Mouse (Mus musculus): ENCODE results near the gene Dpagt1.
"Not testable (repeated sequence)": the region's sequence is repeated elsewhere in the genome, so short reads cannot be mapped to it uniquely, and the experiment has no call there.

Gene Dpagt1

GRCm38 (mm10) chr9:44341487-44341886, 15.7 kb downstream of the Dpagt1 start:
- DNase-seq, result no peak

GRCm38 (mm10) chr9:44342173-44342572, 16.4 kb downstream of the Dpagt1 start:
- DNase-seq, result no peak

- no peak for DNase-seq
Measured at GRCm38 (mm10) chr9:44342605-44343004, 16.8 kb downstream of the Dpagt1 start.

GRCm38 (mm10) chr9:44343290-44343689, 17.5 kb downstream of the Dpagt1 start:
- peak in 1 of 2 experiments; percentile 30 for DNase-seq

- DNase-seq, result peak; percentile 86 to 91
Measured at GRCm38 (mm10) chr9:44343781-44344421, 18.1 kb downstream of the Dpagt1 start, which contains the start of gene Hmbs. Hmbs (minus strand) TSS chr9:44344228.

- no peak for DNase-seq
Measured at GRCm38 (mm10) chr9:44345570-44346433, 20.0 kb downstream of the Dpagt1 start.

- no peak for DNase-seq
Measured at GRCm38 (mm10) chr9:44347166-44347565, 21.3 kb downstream of the Dpagt1 start.

- DNase-seq, result no peak
Measured at GRCm38 (mm10) chr9:44347621-44348020, 21.8 kb downstream of the Dpagt1 start.

- no peak for DNase-seq
Measured at GRCm38 (mm10) chr9:44348546-44348945, 22.7 kb downstream of the Dpagt1 start.

- DNase-seq, result no peak
Measured at GRCm38 (mm10) chr9:44351396-44351795, 25.6 kb downstream of the Dpagt1 start.

- DNase-seq, result no peak
Measured at GRCm38 (mm10) chr9:44352337-44352736, 26.5 kb downstream of the Dpagt1 start.

- DNase-seq, result no peak
Measured at GRCm38 (mm10) chr9:44353142-44353541, 27.3 kb downstream of the Dpagt1 start.

- DNase-seq, result peak; percentile 43 to 48
Measured at GRCm38 (mm10) chr9:44357207-44357606, 31.4 kb downstream of the Dpagt1 start.

- DNase-seq, result peak; percentile 96 to 98
Measured at GRCm38 (mm10) chr9:44361190-44361917, 35.5 kb downstream of the Dpagt1 start, which contains the start of gene Vps11. Vps11 (minus strand) TSS chr9:44361670.

- DNase-seq, result not testable (repeated sequence)
Measured at GRCm38 (mm10) chr9:44361931-44362330, 36.1 kb downstream of the Dpagt1 start.

- DNase-seq, result peak in 1 of 2 experiments; percentile 47
Measured at GRCm38 (mm10) chr9:44364480-44364879, 38.7 kb downstream of the Dpagt1 start.

GRCm38 (mm10) chr9:44373386-44373785, 47.6 kb downstream of the Dpagt1 start:
- no peak for DNase-seq

GRCm38 (mm10) chr9:44376141-44376540, 50.3 kb downstream of the Dpagt1 start:
- no peak for DNase-seq

- not testable (repeated sequence) for DNase-seq
Measured at GRCm38 (mm10) chr9:44377335-44377734, 51.5 kb downstream of the Dpagt1 start.

- no peak for DNase-seq
Measured at GRCm38 (mm10) chr9:44378153-44378730, 52.4 kb downstream of the Dpagt1 start.

- peak; percentile 100 for DNase-seq
Measured at GRCm38 (mm10) chr9:44379054-44379834, 53.4 kb downstream of the Dpagt1 start, which contains the start of gene Hyou1. Hyou1 (plus strand) TSS chr9:44379490.

- DNase-seq, result peak; percentile 38 to 61
Measured at GRCm38 (mm10) chr9:44379862-44380261, 54.0 kb downstream of the Dpagt1 start.

All from cerebellum, postnatal 14 days (tissue).